Mouse (Mus musculus) MEL (cell line): ENCODE data around the gene Aldh8a1.

Experiments used
- CTCF ChIP-seq, 3 experiments: IDR thresholded peaks in 2 of 3; conservative IDR thresholded peaks in 1 of 3; 2 replicates each; pipeline ENCODE4 v1.5.1; 2011 to 2012; ENCODE audit warnings: low read length in 3 of 3, low read depth in 2 of 3, mild to moderate bottlenecking in 2 of 3, improper control_type of control experiment in 1 of 3, inconsistent platforms in 1 of 3, mixed read lengths in 1 of 3, moderate library complexity in 1 of 3; ENCODE audit not compliant: control insufficient read depth in 1 of 3, insufficient read depth in 1 of 3, poor library complexity in 1 of 3, severe bottlenecking in 1 of 3
- ELF1 ChIP-seq: IDR thresholded peaks from 2 replicates; pipeline ENCODE4 v1.6.1; 2014; ENCODE audit warnings: low read depth, mild to moderate bottlenecking, inconsistent platforms, low read length, improper control_type of control experiment, moderate library complexity
- ZC3H11A ChIP-seq: IDR thresholded peaks from 2 replicates; pipeline ENCODE4 v1.6.1; 2012; ENCODE audit warnings: low read depth, mild to moderate bottlenecking, inconsistent platforms, low read length, improper control_type of control experiment
- ZNF384 ChIP-seq: IDR thresholded peaks from 2 replicates; pipeline ENCODE4 v1.6.1; 2012; ENCODE audit warnings: low read depth, mild to moderate bottlenecking, inconsistent platforms, low read length, improper control_type of control experiment

GRCm38 (mm10) chr10:21349449-21349848 is 27.6 kb upstream of the Aldh8a1 start:
- no peak for TF ChIP-seq ELF1
- no peak for TF ChIP-seq CTCF (IDR thresholded peaks at IDR 0.05 in 2 of 3, conservative IDR thresholded peaks at IDR 0.05 in 1 of 3; ENCODE audit: control insufficient read depth in 1 of 3, insufficient read depth in 1 of 3, low read depth in 2 of 3, low read length in 3 of 3, poor library complexity in 1 of 3, severe bottlenecking in 1 of 3)
- no peak for TF ChIP-seq ZC3H11A
- no peak for TF ChIP-seq ZNF384
